Mouse (Mus musculus): ENCODE results near the gene Wipi1. TPM values are rescaled to one million over a fixed set of nuclear protein-coding genes. Genes with fewer than 3 reads are reported as not detected.

The Wipi1 gene
- total RNA-seq, 2 experiments from 2014 or later: 21.0 to 24.0 TPM

GRCm38 (mm10) chr11:109586424-109586823, 25.3 kb downstream of the Wipi1 start:
- no peak for ATAC-seq (replicated peaks; ENCODE audit: low FRiP score, poor library complexity, severe bottlenecking)

GRCm38 (mm10) chr11:109584843-109585713, 26.7 kb downstream of the Wipi1 start:
- peak; percentile 73 for ATAC-seq (replicated peaks; ENCODE audit: low FRiP score, poor library complexity, severe bottlenecking)

DNA sequence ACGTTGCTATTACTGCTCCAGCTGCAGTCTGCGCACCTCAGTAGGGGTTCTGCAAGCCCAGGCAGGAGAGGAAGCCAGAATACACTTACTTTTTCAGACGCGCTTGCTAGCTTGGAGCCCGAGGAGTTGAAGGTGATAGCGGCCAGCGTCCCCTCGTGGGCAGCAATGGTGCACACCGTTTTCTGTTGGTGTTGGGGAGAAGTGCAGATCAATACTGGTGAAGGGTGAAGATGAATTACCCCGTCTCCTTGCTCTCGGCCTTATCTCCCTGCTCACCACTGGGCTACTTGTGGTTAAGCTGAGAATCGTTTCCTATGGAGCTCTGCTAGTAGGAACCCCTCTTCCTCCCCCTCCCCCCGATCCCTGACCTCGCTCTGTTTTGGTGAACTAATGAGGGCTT, 27.8 kb downstream of the Wipi1 start:
- peak; percentile 36 for ATAC-seq (replicated peaks; ENCODE audit: low FRiP score, poor library complexity, severe bottlenecking)

GRCm38 (mm10) chr11:109579999-109580398, 31.8 kb downstream of the Wipi1 start:
- no peak for ATAC-seq (replicated peaks; ENCODE audit: low FRiP score, poor library complexity, severe bottlenecking)

- ATAC-seq (replicated peaks; ENCODE audit: low FRiP score, poor library complexity, severe bottlenecking): no peak
Observed at GRCm38 (mm10) chr11:109578536-109578935, 33.2 kb downstream of the Wipi1 start.

GRCm38 (mm10) chr11:109575832-109576231, 35.9 kb downstream of the Wipi1 start:
- ATAC-seq (replicated peaks; ENCODE audit: low FRiP score, poor library complexity, severe bottlenecking): 0 out of 2 replicates have a peak, but pooled peaks have one; percentile 26

DNA sequence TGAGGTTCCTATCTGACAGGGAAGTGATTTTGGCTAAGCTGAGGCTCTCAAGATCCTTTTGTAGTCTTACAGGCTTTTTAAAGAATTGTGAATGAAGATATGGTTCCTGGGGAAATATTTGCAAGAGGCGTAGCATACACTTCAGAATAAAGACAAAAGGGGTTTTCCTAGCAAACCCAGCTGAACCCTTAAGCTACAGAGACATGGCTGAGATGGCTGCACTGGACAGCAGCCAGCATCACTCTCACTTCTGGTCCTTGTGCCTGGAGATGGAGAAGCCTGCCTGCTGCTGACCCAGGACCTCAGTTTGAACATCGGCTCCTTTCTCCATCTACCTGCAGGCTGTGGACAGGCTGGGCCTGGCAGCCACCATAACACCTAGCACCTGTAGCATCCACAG, 37.2 kb downstream of the Wipi1 start:
- ATAC-seq (replicated peaks; ENCODE audit: low FRiP score, poor library complexity, severe bottlenecking): no peak

DNA sequence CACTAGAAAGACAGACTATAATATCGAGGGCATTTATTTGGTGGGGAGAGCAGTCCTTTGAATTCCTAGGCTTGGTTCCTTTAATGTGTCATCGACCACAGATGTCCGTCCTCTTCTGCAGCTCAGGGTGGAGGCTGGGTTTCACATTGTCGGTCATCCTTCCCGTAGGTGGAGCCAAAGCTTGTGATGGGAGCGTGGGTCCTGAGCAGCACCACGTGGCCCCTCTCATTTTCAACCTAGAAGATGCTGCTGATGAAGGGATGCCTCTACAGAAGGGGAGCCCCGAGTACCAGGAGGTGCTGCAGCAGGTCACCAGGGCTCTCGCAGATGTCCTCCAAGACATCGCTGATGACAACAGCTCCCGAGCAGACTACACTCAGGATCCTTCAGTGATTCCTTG, 39.7 kb downstream of the Wipi1 start:
- ATAC-seq (replicated peaks; ENCODE audit: low FRiP score, poor library complexity, severe bottlenecking): no peak

- no peak for ATAC-seq (replicated peaks; ENCODE audit: low FRiP score, poor library complexity, severe bottlenecking)
Observed at GRCm38 (mm10) chr11:109569809-109570208, 42.0 kb downstream of the Wipi1 start.

DNA sequence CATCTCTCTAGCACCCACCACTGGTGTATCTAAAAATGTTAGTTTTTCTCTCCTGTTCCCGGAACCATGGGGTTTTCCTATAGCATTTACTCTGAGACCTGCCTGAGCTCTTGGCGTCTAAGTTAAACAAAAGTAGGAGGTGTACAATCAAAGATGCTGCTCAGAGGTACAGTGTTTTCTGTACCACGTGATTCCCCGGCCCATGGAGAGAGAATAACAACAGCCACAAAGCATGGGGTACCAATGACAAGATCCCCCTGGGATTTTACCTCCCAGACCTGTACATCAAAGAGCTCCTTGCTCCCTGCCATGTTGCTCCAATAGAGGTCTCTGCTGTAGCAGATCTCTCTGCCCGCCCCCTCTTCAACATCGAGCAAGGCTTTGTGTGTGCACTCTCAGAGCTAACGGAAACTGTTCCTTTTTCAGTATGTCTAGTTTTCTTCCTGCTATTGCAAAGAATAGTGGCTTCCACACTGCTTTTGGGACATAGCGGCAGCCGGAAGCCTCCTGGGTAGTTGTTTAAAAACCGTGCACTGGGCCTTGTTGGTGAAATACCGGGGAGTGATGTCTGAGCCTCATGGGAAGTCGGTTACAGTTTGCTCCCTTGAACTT, 42.7 kb downstream of the Wipi1 start:
- ATAC-seq (replicated peaks; ENCODE audit: low FRiP score, poor library complexity, severe bottlenecking): no peak

DNA sequence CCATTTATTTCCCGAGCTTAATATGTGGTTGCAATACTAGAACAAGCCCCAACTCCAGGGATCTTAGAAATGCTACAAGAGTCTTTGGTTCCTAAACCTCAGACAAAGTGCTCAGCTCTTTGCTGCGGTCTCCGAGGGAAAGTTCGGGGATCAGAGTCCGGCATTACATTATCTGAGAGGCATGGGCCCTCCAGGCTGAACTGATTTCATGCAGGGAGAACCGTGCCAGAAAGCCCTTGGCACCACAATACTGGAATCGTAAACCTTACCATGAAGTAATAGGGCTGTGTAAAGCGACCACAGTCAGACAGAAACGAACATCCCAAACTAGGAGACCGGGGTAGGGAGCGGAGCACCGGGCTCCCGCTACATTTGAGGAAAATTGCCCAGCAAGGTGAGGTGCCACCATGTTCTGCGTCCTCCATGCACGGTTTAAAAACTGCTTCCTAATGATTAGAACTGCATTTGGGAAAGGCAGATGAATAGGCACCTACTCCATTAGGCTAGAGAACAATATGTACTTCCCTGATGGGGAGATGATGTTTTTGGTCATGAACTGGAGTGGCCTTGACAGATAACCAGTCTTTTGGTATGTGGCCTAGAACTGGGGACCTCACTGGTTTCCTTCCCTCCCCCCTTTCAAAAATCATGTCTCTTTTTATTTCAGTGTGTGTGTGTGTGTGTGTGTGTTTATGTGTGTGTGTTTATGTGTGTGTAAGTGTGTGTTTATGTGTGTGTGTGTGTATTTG, 47.1 kb downstream of the Wipi1 start:
- no peak for ATAC-seq (replicated peaks; ENCODE audit: low FRiP score, poor library complexity, severe bottlenecking)

DNA sequence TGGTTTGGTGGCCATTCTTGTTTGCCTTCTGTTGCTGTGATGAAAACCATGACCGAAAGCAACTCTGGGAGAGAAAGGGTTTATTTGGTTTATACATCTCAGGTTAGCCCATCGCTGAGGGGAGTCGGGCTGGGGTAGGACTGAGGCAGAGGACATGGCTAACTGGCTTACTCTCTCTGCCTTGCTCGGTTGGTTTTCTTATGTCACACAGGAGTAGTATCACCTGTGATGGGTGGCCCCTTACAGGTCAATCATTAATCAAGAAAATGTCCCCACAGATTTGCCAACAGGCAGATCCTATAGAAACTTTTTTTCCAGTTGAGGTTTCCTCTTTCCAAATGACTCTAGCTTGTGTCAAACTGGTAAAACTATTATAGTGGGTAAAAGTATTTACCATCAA, 48.1 kb downstream of the Wipi1 start:
- ATAC-seq (replicated peaks; ENCODE audit: low FRiP score, poor library complexity, severe bottlenecking): no peak

GRCm38 (mm10) chr11:109561445-109561844, 50.3 kb downstream of the Wipi1 start:
- no peak for ATAC-seq (replicated peaks; ENCODE audit: low FRiP score, poor library complexity, severe bottlenecking)

GRCm38 (mm10) chr11:109560793-109561257, 50.9 kb downstream of the Wipi1 start:
- ATAC-seq (replicated peaks; ENCODE audit: low FRiP score, poor library complexity, severe bottlenecking): peak; percentile 69

DNA sequence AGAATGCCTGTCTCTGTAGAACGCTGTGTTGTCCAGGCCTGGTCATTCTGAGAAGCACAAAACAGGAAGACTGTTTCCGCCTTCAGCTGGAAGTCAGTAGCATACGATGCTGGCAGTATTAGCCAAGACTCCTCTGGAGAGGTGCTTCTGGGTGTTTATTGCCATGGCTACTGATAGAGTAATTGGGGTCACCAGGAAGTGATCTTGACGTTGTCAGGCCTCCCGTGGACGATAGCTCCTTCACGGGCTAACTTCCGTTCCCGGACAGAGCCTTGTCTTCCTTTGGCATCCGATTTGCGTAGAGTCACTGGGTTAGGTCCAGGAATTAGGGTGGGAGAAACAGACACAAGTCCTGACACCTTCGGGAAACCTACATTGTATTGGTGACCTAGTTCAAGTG, 52.5 kb downstream of the Wipi1 start:
- ATAC-seq (replicated peaks; ENCODE audit: low FRiP score, poor library complexity, severe bottlenecking): no peak

DNA sequence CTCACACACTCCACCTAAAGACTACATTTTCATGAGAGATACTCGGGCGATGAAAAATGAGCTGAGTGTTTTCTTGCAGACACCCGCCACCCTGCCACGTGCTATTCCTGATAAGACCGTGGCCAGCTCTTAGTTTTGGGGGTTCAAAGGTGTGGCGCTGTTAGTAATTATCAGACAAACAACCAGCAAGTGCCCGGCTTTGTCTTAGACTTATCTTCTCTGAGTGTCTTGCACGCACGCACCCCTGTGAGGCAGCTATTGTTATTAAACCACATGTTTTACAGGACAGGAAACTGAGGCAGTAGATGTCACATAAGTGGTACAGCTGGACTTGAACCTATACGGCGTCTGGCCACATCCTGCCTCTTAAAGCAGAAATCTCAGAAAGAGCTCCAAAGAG, 54.3 kb downstream of the Wipi1 start:
- ATAC-seq (replicated peaks; ENCODE audit: low FRiP score, poor library complexity, severe bottlenecking): peak; percentile 82

- ATAC-seq (replicated peaks; ENCODE audit: low FRiP score, poor library complexity, severe bottlenecking): peak; percentile 29; the same call in 1 of the 2 replicates
Observed at GRCm38 (mm10) chr11:109556130-109556529, 55.6 kb downstream of the Wipi1 start.

GRCm38 (mm10) chr11:109554443-109554842, 57.3 kb downstream of the Wipi1 start:
- no peak for ATAC-seq (replicated peaks; ENCODE audit: low FRiP score, poor library complexity, severe bottlenecking)

DNA sequence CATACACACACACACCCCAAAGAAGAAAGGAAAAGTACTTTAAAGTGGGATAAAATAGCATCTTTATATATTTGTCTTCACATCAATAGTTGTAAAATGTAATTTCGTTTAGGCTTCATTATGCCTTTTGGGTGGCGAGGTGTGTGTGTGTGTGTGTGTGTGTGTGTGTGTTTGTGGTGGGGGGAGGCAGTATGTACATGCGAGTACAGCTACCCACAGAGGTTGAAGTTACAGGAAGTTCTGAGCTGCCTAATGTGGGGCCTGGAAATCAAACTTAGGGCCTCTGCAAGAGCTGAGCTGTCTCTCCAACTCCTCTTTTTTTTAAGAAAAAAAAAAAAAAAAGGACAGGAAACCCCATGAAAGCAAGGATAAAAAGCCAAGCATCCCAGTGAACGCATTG, 57.8 kb downstream of the Wipi1 start:
- no peak for ATAC-seq (replicated peaks; ENCODE audit: low FRiP score, poor library complexity, severe bottlenecking)

- ATAC-seq (replicated peaks; ENCODE audit: low FRiP score, poor library complexity, severe bottlenecking): peak; percentile 85
Observed at GRCm38 (mm10) chr11:109549599-109550290, 62.0 kb downstream of the Wipi1 start.

All from erythroblast, adult 5-6 weeks (primary cell).